Mouse (Mus musculus) liver, embryonic 16.5 days (tissue): Measurements from ENCODE around the gene Strip1. TPM values are rescaled to one million over a fixed set of nuclear protein-coding genes. Genes with fewer than 3 reads are reported as not detected.
A peak's percentile ranks its signal among the peaks of the same experiment; 100 is the strongest.

Experiments used
- ATAC-seq: fragments of 200-750 bp; cut with Nextera tagmentation; 2 replicates; pipeline ENCODE4 v1.8.0; 2017; ENCODE audit warnings: low read depth, mild to moderate bottlenecking, moderate number of reproducible peaks, moderate library complexity
- H3K27ac ChIP-seq: fragments of 300-500 bp; sonication (generic); 2 replicates; pipeline ENCODE4 v1.5.1; 2014; ENCODE audit warnings: mild to moderate bottlenecking, low read length
- H3K27me3 ChIP-seq: fragments of 300-500 bp; sonication (generic); 2 replicates; pipeline ENCODE4 v1.6.1; 2014; ENCODE audit warnings: low read depth, low read length, mixed read lengths; ENCODE audit not compliant: control insufficient read depth, insufficient read depth
- H3K36me3 ChIP-seq: fragments of 300-500 bp; sonication (generic); 2 replicates; pipeline ENCODE4 v1.6.1; 2014; ENCODE audit warnings: mild to moderate bottlenecking; ENCODE audit not compliant: control insufficient read depth, insufficient read depth
- H3K4me1 ChIP-seq: fragments of 300-500 bp; sonication (generic); 2 replicates; pipeline ENCODE4 v1.6.1; 2014; ENCODE audit warnings: low read depth, low read length, mixed read lengths; ENCODE audit not compliant: control insufficient read depth
- H3K4me2 ChIP-seq: fragments of 300-500 bp; sonication (generic); 2 replicates; pipeline ENCODE4 v1.6.1; 2014; ENCODE audit warnings: low read depth, low read length, mixed read lengths
- H3K4me3 ChIP-seq: fragments of 300-500 bp; sonication (generic); 2 replicates; pipeline ENCODE4 v1.5.1; 2014; ENCODE audit warnings: low read depth, mild to moderate bottlenecking, low read length
- H3K9ac ChIP-seq: fragments of 300-500 bp; sonication (generic); 2 replicates; pipeline ENCODE4 v1.6.1; 2014; ENCODE audit warnings: low read depth, low read length
- H3K9me3 ChIP-seq: fragments of 300-500 bp; sonication (generic); replicated peaks from 2 replicates; pipeline ENCODE4 v1.6.1; 2016; ENCODE audit warnings: low read length; ENCODE audit not compliant: control insufficient read depth
- WGBS: fragments of 180-500 bp; shearing (Covaris S2); extraction: QIAGEN DNeasy Blood & Tissue Kit; methylation state at CpG from one replicate; pipeline ENCODE4 v1.1.7; 2014; ENCODE audit not compliant: insufficient replicate concordance; 5-methylcytosine and 5-hydroxymethylcytosine counted together
- polyA plus RNA-seq: library from polyadenylated mRNA; unstranded; fragments of >200 nt; fragmentation: Nextera tagmentation; extraction: Ambion mirVana; gene quantifications from 2 replicates; pipeline ENCODE4 v1.2.1, GENCODE M21; 2015

Gene Strip1
- polyA plus RNA-seq, 1 experiment from 2014 or later, result 8.7 TPM

- Histone ChIP-seq H3K9ac (no peak overlapping the region), H3K27ac (no peak overlapping the region), H3K36me3 (no peaks in the 10 kb centered on the region), H3K9me3 (no peaks in the 10 kb centered on the region), H3K4me3 (no peak overlapping the region), H3K4me2 (no peak overlapping the region), H3K27me3 (peaks cover 77% of the 10 kb centered on the region), H3K4me1 (no peaks in the 10 kb centered on the region; the same call in 1 of the 2 replicates)
- no peak for ATAC-seq
- 30% methylated on average over 2 of the region's 2 CpGs for WGBS
Measured at GRCm38 (mm10) chr3:107593632-107594031, 37.9 kb downstream of the Strip1 start.

GRCm38 (mm10) chr3:107591612-107592011, 39.9 kb downstream of the Strip1 start:
- 26% methylated on average over 1 of the region's 1 CpGs for WGBS
- H3K27ac ChIP-seq, result no peak overlapping the region
- no peaks in the 10 kb centered on the region for H3K36me3 ChIP-seq
- no peak overlapping the region for H3K4me2 ChIP-seq
- H3K9ac ChIP-seq, result no peak overlapping the region
- no peak for ATAC-seq
- peaks cover 68% of the 10 kb centered on the region for H3K27me3 ChIP-seq
- no peaks in the 10 kb centered on the region for H3K9me3 ChIP-seq
- H3K4me3 ChIP-seq, result no peak overlapping the region
- no peaks in the 10 kb centered on the region; the same call in 1 of the 2 replicates for H3K4me1 ChIP-seq

DNA sequence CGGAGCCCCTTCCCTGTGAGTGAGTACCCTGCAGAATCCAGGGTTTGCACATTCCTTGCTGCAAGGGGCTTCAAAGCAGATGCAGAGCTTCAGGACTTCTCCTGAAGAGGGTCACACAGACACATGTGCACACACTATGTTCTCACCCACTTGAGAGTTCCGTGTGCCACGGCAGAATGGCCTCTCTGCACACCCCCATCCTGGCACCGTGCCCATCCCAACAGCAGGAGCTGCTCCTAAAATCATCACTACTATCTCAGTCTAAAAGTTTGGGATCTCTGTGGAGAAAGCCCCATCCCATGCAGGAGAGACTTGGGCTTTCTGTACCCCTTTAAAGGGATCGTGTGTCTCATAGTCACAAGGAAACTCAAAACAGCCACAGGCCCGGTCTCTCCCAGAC, 45.0 kb downstream of the Strip1 start:
- ATAC-seq, result no peak
- no peak overlapping the region for H3K9ac ChIP-seq
- no peaks in the 10 kb centered on the region for H3K36me3 ChIP-seq
- no peak overlapping the region for H3K4me2 ChIP-seq
- H3K27ac ChIP-seq, result no peak overlapping the region
- no peaks in the 10 kb centered on the region for H3K4me1 ChIP-seq
- H3K27me3 ChIP-seq, result peaks cover 70% of the 10 kb centered on the region
- H3K9me3 ChIP-seq, result no peaks in the 10 kb centered on the region
- WGBS, result 63% methylated on average over 6 of the region's 6 CpGs
- H3K4me3 ChIP-seq, result no peak overlapping the region

- Histone ChIP-seq H3K4me3 (no peak overlapping the region), H3K9me3 (no peaks in the 10 kb centered on the region), H3K36me3 (no peaks in the 10 kb centered on the region), H3K9ac (no peak overlapping the region), H3K27ac (no peak overlapping the region), H3K4me1 (no peaks in the 10 kb centered on the region), H3K4me2 (no peak overlapping the region), H3K27me3 (peaks cover 83% of the 10 kb centered on the region)
- WGBS, result 6% methylated on average over 1 of the region's 1 CpGs
- no peak for ATAC-seq
Measured at GRCm38 (mm10) chr3:107583893-107584292, 47.6 kb downstream of the Strip1 start.

DNA sequence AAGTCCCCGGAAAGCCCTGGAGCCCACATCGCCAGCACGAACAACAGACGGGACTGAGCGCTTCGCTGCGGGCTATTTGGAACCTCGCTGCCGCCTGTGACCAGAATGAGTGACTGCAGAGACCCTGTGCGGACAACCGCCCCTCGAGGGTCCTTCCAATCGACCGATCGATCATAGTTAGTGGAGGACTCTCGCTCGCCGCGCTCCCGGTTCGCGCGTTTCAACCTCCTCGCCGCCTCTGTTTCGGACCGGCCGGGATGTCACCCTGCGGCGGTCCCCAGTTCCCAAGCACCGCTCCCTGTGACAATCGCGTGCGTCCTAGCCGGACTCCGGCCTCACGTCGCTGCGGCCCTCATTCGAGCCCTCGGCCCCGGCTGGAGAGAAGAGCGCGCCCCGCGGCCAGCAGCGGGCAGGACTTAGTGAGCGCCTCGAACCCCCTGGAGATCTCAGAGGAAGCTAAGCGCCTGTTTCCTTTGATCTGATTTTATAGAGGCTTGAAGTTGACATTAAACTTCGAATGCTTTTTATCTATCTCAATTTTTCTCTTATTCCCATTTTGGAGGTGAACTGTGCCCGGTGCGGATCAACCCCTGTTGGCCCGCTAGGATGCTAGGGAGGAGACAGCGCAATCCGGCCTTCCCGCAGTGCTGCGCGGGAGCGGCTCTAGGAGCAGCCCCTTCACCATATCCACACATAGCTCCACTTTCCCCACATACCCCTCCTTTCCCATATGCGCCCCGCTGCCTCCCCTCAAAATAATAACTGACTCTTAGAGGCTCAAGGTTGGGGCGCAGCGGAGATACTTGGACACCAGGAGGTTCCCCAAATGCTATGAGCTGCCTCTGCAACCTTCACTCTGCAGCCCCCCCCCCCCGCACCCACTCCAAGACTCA, 48.4 kb downstream of the Strip1 start:
- Histone ChIP-seq H3K27me3 (peaks cover 81% of the 10 kb centered on the region), H3K9ac (no peak overlapping the region), H3K4me3 (peak overlapping the region; percentile 29; the same call in 1 of the 2 replicates), H3K9me3 (no peaks in the 10 kb centered on the region), H3K4me1 (no peaks in the 10 kb centered on the region; the same call in 1 of the 2 replicates), H3K27ac (no peak overlapping the region), H3K36me3 (no peaks in the 10 kb centered on the region), H3K4me2 (peak overlapping the region; percentile 8; the same call in 1 of the 2 replicates)
- no peak for ATAC-seq
- WGBS, result 2% methylated on average over 65 of the region's 65 CpGs

DNA sequence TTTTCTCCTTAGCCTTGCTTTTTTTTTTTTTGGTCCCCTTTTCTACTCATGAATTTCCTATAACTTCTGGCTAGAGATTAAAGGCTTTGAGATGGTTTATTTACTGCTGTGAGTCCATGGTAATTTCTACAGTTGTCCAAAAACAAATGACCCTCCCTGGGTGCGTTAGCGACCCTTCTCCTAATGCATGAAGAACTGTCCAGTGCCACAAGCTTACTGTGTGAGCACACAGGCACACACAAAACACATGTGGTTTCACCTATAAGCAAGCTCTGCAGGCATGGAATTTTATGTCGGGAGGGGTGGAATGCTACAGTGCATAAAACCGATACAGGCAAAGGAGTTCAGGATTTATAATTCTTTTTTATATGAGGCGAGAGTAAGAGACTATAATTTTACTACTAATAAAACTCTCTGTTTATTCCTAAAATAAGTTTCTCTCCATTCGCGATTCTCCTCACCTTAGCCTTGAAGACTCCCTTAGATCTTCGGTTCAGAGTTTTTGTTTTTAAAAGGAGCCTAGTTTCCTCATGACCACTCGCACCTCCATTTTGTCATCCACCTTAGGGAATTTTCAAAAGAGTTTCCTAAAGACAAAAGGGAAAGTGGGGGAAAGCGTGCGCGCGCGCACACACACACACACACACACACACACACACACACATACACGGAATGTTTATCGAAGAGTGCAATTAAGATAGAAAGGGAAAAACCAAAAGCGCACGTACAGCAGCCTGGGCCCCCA, 49.2 kb downstream of the Strip1 start:
- Histone ChIP-seq H3K4me1 (peaks cover 5% of the 10 kb centered on the region; the same call in 1 of the 2 replicates), H3K4me2 (peak overlapping the region; percentile 8; the same call in 1 of the 2 replicates), H3K27me3 (peaks cover 80% of the 10 kb centered on the region), H3K36me3 (no peaks in the 10 kb centered on the region), H3K4me3 (peak overlapping the region; percentile 29; the same call in 1 of the 2 replicates), H3K9me3 (no peaks in the 10 kb centered on the region), H3K9ac (no peak overlapping the region), H3K27ac (no peak overlapping the region)
- 5% methylated on average over 18 of the region's 18 CpGs for WGBS
- ATAC-seq, result no peak

GRCm38 (mm10) chr3:107581103-107582010, 50.1 kb downstream of the Strip1 start:
- Histone ChIP-seq H3K27me3 (peaks cover 71% of the 10 kb centered on the region), H3K36me3 (no peaks in the 10 kb centered on the region), H3K9ac (no peak overlapping the region), H3K9me3 (no peaks in the 10 kb centered on the region), H3K4me1 (peaks cover 5% of the 10 kb centered on the region; the same call in 1 of the 2 replicates), H3K4me2 (no peak overlapping the region), H3K27ac (no peak overlapping the region), H3K4me3 (no peak overlapping the region)
- 6% methylated on average over 15 of the region's 15 CpGs for WGBS
- no peak for ATAC-seq

- peaks cover 53% of the 10 kb centered on the region for H3K27me3 ChIP-seq
- no peak overlapping the region for H3K4me3 ChIP-seq
- H3K4me2 ChIP-seq, result no peak overlapping the region
- no peak overlapping the region for H3K27ac ChIP-seq
- no peaks in the 10 kb centered on the region for H3K36me3 ChIP-seq
- ATAC-seq, result no peak
- H3K4me1 ChIP-seq, result peaks cover 5% of the 10 kb centered on the region; the same call in 1 of the 2 replicates
- 3% methylated on average over 4 of the region's 4 CpGs for WGBS
- no peak overlapping the region for H3K9ac ChIP-seq
- no peaks in the 10 kb centered on the region for H3K9me3 ChIP-seq
Measured at GRCm38 (mm10) chr3:107579466-107579865, 52.0 kb downstream of the Strip1 start.
